Mouse (Mus musculus) E14TG2a.4 (cell line): ENCODE measurements around the gene Pdlim7.

Experiments
- H3K27me3 ChIP-seq: 2 replicates; pipeline ENCODE4 v1.6.1; 2014; ENCODE audit warnings: low read length, control low read depth; ENCODE audit not compliant: insufficient read depth
- H3K36me3 ChIP-seq: 2 replicates; pipeline ENCODE4 v1.6.1; 2014; ENCODE audit warnings: low read length, control low read depth; ENCODE audit not compliant: insufficient read depth
- H3K4me1 ChIP-seq: replicated peaks from 2 replicates; pipeline ENCODE4 v1.6.1; 2014; ENCODE audit warnings: low read depth, low read length, control low read depth
- H3K4me3 ChIP-seq: replicated peaks from 2 replicates; pipeline ENCODE4 v1.5.1; 2014; ENCODE audit warnings: mild to moderate bottlenecking, low read length
- H3K9me3 ChIP-seq: 2 replicates; pipeline ENCODE4 v1.6.1; 2014; ENCODE audit warnings: low read length, control low read depth
- CTCF ChIP-seq: conservative IDR thresholded peaks from 2 replicates; pipeline ENCODE4 v1.5.1; 2014; ENCODE audit warnings: low read length
- NANOG ChIP-seq: IDR thresholded peaks from 2 replicates; pipeline ENCODE4 v1.6.1; 2014; ENCODE audit warnings: borderline replicate concordance, low read length, mixed read lengths
- POU5F1 ChIP-seq: IDR thresholded peaks from 2 replicates; pipeline ENCODE4 v1.6.1; 2014; ENCODE audit warnings: low read length, borderline replicate concordance

Pdlim7 gene

GRCm38 (mm10) chr13:55540933-55541332, 27.5 kb upstream of the Pdlim7 start:
- Histone ChIP-seq H3K4me1 (peaks cover 14% of the 10 kb centered on the region), H3K9me3 (no peaks in the 10 kb centered on the region), H3K4me3 (no peak overlapping the region), H3K36me3 (peaks cover 88% of the 10 kb centered on the region), H3K27me3 (no peaks in the 10 kb centered on the region)
- no peak for TF ChIP-seq NANOG
- no peak for TF ChIP-seq POU5F1
- TF ChIP-seq CTCF: no peak

GRCm38 (mm10) chr13:55536194-55537175, 23.0 kb upstream of the Pdlim7 start, which contains the start of gene Ddx41:
Ddx41 (minus strand) TSS chr13:55536658.
- TF ChIP-seq POU5F1: no peak
- peak; percentile 84 for TF ChIP-seq CTCF
- Histone ChIP-seq H3K27me3 (no peaks in the 10 kb centered on the region), H3K9me3 (no peaks in the 10 kb centered on the region), H3K36me3 (peaks cover 83% of the 10 kb centered on the region), H3K4me1 (peaks cover 27% of the 10 kb centered on the region), H3K4me3 (peak within 1 kb of the TSS; percentile 100)

- Histone ChIP-seq H3K4me3 (peak overlapping the region; percentile 100), H3K4me1 (peaks cover 27% of the 10 kb centered on the region), H3K9me3 (no peaks in the 10 kb centered on the region), H3K36me3 (peaks cover 83% of the 10 kb centered on the region), H3K27me3 (no peaks in the 10 kb centered on the region)
- TF ChIP-seq POU5F1 (no peak), CTCF (no peak), NANOG (no peak)
Observed at GRCm38 (mm10) chr13:55535796-55536193, 22.3 kb upstream of the Pdlim7 start.

- no peaks in the 10 kb centered on the region for H3K9me3 ChIP-seq
- peaks cover 27% of the 10 kb centered on the region for H3K4me1 ChIP-seq
- H3K4me3 ChIP-seq: peak overlapping the region; percentile 100
- peaks cover 83% of the 10 kb centered on the region for H3K36me3 ChIP-seq
- H3K27me3 ChIP-seq: no peaks in the 10 kb centered on the region
- TF ChIP-seq POU5F1: no peak
- no peak for TF ChIP-seq CTCF
- no peak for TF ChIP-seq NANOG
Observed at GRCm38 (mm10) chr13:55535191-55535590, 21.7 kb upstream of the Pdlim7 start.

- no peak for TF ChIP-seq NANOG
- no peak for TF ChIP-seq CTCF
- TF ChIP-seq POU5F1: no peak
- H3K4me1 ChIP-seq: peaks cover 34% of the 10 kb centered on the region
Observed at GRCm38 (mm10) chr13:55529198-55529915, 15.9 kb upstream of the Pdlim7 start, which contains the start of gene Dok3. Dok3 (minus strand) TSS chr13:55529296.

GRCm38 (mm10) chr13:55527834-55528772, 14.6 kb upstream of the Pdlim7 start:
- H3K4me3 ChIP-seq: no peak overlapping the region
- TF ChIP-seq NANOG (no peak), POU5F1 (no peak), CTCF (no peak)
- H3K27me3 ChIP-seq: peaks cover 8% of the 10 kb centered on the region
- no peaks in the 10 kb centered on the region for H3K9me3 ChIP-seq
- H3K36me3 ChIP-seq: peaks cover 43% of the 10 kb centered on the region
- peaks cover 46% of the 10 kb centered on the region for H3K4me1 ChIP-seq

More at GRCm38 (mm10) chr13:55529198-55529915, 15.9 kb upstream of the Pdlim7 start, which contains the start of gene Dok3:
- Histone ChIP-seq H3K36me3 (peaks cover 56% of the 10 kb centered on the region), H3K9me3 (no peaks in the 10 kb centered on the region), H3K27me3 (peaks cover 4% of the 10 kb centered on the region), H3K4me3 (no peak within 1 kb of the TSS)

- TF ChIP-seq NANOG (no peak), POU5F1 (no peak), CTCF (no peak)
- Histone ChIP-seq H3K9me3 (no peaks in the 10 kb centered on the region), H3K4me1 (peaks cover 54% of the 10 kb centered on the region), H3K36me3 (peaks cover 34% of the 10 kb centered on the region), H3K27me3 (peaks cover 8% of the 10 kb centered on the region), H3K4me3 (no peak overlapping the region; the same call in 1 of the 2 replicates)
Observed at GRCm38 (mm10) chr13:55527212-55527611, 13.7 kb upstream of the Pdlim7 start.
